Mouse (Mus musculus): Measurements from ENCODE around the gene Kcnk4.

The Kcnk4 gene

DNA sequence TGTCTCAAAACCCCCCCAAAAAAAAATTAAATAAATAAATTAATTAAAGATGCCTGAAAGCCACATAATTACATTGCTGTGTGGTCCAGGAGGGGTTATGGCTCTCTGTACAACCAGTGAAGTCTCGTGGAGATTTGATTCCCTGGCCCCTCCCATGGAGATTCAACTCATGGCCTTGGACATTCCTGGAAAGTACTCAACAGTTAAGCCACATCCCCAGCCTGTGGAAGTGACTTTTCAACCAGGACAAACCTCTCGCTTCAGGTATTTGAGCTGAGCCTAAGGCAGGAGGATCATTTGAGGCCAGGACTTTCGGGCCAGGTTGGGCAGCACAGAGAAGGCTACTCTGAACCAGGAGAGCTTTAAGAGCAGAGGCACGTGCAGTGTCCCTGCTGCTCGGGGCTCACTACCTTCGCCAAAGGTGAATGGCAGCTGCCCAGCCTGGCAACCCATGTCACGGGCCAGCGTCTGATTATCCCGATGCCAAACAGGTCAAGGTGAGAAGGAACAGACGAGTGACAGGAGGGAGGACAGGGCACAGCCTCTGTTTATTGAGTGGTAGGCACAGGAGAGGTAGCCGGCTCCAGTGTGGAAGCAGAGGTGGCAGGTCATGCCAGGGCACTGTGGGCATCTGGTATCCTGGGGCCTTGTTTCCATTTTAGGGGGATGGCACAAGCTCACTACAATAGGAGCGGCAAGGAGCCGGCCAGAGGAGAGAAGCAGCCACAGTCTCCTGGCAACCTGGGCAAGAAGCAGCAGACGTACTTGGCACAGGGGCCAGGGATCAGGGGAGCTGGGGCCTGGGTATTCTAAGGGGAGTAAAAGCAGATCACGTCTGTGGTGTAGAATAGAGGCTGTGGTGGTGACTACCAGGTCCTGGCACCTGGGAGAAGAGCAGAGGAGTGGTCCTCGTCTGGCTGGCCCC, 3.5 kb upstream of the Kcnk4 start:
- DNase-seq (ENCODE audit: low spot score in 2 of 2): no peak

DNA sequence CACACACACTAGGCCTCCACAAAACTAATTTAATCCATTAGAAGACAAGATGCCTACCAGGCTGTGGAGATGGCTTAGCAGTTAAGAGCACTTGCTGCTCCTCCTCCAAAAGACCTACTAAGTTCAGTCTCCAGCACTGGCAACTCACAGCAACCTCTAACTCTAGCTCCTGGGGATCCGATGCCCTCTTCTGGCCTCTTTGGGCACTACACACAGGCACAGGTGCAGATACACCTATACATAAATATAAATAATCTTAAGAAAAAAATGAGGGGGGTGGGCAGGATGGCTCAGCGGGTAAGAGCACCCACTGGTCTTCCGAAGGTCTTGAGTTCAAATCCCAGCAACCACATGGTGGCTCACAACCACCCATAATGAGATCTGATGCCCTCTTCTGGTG, 2.0 kb upstream of the Kcnk4 start:
- no peak for DNase-seq (ENCODE audit: low spot score in 2 of 2)

DNA sequence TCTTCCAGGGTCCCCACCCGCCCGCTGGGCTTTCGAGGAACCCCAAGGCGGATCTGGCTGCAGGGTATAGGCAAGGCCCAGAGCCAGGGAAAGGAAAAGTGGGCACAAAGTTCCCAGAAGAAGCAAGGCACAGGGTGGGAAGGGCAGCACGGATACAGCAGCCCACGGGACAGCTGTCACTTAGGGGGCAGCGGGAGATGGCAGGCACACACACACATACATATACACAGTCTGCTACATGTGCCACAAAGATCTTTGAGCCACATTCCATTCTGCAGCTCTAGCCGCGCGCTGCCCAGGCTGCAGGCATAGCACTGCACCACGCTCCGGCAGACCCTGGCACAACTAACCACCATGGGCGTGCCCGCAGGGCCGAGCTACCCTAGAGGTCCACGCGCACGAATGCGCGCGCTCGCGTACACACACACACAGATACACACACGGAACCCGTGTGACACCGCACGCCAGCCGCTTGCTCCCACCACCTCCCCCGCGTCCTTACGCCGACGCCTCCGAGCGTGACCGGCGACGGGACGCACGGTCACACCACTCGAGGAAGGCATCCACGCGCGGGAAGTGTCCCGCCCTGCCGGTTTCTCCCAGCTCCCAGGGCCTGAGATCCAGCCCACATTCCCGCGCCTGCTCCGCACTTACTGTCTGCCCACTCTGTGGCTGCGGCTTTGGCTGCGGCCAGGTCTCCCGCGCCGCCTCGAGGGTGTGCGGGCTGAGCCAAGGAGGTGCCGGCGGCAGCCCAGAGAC, 700 bp downstream of the Kcnk4 start:
- no peak for DNase-seq (ENCODE audit: low spot score in 2 of 2)

DNA sequence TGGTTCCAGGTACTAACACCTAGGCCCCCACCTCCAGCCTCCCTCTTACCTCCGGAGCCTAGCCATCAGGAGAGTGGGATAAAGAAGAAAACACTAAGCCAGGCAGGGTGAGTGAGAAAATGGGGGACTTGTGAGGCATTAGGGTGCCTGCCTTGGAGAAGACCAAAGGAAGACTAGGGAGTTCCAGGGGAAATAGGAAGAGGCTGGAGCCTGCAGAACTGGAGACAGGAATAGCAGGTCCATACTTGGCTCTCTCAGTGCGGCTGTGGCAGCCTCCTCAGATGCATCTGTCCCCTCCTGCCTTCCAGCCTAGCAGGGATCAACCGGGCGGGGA, 1.2 kb downstream of the Kcnk4 start:
- DNase-seq (ENCODE audit: low spot score in 2 of 2): no peak

DNA sequence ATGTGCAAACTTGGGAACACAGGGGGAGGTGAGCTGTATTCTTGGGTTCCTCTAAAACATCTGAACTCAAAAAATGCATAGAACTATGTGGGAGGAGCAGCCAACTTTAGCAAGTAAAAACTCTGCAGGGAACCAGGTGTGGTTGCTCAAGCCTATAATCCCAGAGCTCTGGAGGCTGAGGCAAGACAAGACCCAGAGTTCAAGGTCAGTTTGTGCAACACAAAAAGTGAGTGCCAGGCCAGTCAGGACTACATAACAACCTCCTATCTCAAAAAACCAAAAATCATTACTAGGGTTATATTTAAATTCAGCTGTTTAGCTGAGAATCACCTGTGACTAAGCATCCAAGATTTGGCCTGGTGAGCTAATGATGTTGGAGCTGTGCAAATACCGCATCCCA, 2.3 kb downstream of the Kcnk4 start:
- DNase-seq (ENCODE audit: low spot score in 2 of 2): no peak

DNA sequence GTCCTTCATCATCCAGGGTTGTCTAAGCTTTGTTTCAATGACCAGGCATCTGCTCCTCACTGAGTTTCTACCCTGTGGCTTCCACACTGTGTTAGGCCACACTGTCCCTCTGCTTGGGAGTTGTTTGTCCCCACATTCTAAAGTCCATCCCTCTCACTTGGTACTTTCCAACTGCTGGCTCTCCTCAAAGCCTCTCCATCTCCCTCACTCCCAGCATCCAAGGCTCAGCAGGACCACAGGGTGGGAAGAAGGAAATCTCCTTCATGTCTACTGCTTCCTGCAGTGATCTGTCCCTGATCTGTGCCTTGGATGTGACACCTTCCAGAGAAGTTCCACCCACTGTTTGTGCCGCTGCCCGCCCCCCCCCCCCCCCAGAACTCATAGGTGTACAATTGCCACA, 3.3 kb downstream of the Kcnk4 start:
- DNase-seq (ENCODE audit: low spot score in 2 of 2): no peak

DNA sequence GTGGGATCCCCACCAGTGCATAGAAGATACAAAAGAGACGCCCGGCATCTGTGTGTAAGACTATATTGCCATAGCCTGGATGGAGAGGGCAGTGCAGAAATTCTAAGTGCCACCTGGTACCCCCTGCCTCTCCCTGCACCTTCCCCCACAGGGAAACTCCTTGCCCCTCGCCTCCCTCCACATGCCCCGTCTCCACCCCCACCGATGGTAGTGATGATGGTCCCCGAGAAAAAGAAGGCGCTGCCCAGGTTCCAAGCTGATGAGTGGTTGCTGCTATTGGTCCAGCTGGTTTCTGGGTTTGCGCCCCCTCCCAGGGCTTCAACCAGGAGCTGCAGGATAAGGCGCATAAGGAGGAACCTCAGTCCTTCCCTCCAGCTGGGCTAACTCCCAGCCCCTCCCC, 6.2 kb downstream of the Kcnk4 start:
- no peak for DNase-seq (ENCODE audit: low spot score in 2 of 2)

DNA sequence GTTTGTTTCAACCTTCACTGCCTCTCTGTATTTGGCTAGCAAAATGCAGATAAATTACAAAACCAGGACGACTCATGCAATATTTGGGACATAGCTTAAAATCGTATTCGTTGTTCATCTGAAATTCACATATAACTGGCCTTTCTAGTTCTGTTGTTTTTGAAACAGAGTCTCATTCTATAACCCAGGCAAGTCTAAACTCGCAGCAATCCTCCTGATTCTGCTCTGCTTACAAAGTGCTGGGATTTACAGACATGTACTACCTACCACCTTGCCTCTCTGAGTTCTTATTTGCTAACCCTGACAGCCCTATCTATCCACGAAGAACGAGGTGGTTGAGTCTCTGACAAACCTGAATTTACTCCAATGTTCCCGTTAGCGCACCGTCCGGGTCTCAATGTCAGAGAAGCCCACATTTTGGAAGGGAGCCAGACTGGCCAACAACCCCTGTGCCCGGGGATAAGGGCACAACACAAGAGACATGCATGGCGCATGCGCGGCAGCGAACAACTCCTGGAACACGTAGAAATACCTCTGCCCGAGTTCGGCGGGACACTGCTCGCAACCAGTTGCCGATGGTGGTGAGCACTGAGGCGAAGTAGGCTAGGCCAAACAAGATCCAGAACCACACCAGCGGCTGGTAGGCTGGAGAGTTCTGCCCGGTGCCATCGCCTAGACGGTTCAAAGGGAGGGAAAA, 7.6 kb downstream of the Kcnk4 start:
- no peak for DNase-seq (ENCODE audit: low spot score in 2 of 2)

DNA sequence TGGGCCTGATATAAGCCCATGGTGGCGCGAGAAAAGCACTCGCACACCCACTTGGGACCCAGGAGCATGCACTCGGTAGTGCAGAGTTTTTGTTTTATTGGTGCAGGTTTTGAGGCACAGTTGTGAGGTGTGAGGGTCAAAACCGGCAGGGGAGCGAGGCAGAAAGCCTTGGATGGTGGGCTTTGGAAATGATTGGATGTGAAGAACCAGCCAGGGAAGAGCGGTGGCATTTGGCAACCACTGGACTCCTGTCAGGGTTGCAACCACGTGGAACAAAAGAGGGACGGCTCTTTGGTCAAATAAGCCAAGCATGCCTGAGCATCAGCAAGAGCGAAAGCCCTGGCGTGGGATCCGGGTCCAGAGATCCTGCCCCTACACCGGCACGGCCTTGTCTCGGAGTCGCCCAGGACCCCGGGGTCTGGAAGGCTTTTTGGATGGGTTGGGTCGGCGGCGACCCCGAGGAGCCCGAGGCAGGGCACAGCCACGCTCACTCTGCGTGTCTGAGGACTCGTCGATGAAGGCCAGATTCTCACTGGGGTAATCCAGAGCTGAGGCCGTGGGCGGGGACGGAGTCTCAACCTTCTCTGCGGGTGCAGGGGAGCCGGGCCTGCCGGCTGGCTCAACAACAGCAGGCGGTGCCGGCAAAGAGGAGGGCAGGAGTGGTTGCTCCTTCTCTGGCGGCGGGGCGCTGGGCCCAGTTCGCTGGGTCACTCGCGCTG, 8.5 kb downstream of the Kcnk4 start:
- no peak for DNase-seq (ENCODE audit: low spot score in 2 of 2)

DNA sequence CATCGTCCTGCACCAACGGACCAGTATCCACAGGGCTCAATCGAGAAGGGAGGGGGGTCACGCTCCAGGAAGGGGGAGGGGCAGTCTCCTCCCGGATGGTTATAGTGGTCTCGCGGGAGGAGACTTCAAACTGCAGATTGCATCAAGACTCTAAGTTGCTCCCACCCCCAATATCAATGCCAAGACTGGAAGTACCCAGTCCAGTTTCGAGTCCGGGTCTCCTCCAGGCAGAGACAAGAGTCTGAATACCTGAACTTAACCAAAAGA, 9.1 kb downstream of the Kcnk4 start, which contains the start of gene Catsperz:
Gene Catsperz (minus strand): TSS at position 74 of the 267 bp plus-strand sequence.
- DNase-seq (ENCODE audit: low spot score in 2 of 2): no peak

DNA sequence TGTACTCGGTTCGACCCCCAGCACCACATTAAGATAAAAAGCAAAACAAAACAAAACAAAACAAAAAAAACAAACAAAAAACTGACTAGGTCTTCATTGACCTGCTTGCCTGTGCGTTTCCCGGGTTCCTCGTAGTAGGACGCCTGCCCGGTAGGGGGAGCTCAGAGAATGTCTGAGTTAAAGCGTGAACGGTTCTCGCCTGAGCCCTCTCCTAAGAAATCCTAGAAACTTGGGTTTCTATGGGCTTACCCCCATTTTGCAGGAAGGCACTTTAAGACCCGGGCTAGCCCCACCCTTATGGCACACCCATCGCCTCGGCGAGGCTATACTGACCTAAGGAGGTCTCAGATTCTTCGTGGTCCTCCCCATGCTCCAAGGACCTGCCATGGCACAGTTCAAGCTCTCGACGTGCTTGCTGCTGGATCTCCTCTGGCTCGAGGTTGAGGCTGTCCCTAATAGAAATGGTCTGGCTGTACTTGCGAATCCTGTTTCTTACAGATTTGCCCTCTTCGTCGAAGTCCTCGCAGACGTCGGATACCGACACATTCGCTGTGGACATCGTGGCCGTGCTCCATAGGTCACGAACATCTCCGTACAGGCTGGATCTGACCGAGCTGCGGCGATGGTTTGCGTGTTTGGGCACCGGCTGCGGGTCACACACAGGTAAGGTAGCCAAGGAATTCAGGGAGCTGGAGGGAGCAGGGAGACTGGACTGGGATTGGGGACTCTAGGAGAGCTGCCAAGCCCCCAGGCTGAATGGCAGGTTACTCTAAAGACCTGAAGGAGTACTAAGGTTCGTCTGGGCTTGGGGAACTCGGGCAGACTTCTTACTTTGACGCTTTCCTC, 9.6 kb downstream of the Kcnk4 start:
- DNase-seq (ENCODE audit: low spot score in 2 of 2): peak in 1 of 2 experiments; percentile 83

DNA sequence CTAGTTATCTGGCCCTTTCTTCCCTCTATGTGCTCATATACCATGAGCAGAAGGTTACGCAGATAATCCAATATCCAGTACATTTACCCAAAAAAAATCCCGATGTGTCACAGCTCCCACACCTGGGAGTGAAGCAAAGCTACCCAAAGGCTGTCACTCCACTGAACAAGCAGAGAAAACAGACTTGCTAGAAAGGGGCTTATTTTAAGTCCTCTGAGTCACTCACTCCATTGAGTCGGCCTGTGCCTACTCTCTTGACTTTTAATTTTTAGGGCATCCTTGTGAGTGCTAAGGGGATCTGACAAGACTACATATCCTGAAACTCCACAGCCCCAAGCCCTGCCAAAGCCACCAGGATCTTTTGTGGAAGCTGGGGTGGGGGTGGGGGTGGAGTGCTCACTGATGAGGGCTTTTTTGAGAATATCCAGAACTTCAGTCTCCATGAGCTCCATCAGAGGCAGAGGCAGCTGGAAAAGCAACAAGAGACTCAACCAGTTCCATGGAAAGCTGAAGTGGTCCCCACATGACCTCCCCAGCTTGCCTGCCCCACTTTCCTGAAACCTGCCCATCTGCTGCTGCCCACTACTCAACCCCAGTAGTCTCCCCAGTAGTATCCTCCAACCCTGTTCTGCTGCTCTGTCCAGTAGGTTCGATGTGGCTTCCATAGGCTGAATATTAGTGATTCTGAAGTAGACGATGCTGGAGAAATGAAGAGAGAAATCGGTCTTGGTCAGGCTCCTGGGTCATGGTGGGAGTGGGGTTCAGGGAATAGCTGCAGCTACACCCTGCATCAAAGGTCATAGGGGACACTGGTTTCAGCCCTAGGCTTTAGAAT, 11.2 kb downstream of the Kcnk4 start:
- DNase-seq (ENCODE audit: low spot score in 2 of 2): no peak

DNA sequence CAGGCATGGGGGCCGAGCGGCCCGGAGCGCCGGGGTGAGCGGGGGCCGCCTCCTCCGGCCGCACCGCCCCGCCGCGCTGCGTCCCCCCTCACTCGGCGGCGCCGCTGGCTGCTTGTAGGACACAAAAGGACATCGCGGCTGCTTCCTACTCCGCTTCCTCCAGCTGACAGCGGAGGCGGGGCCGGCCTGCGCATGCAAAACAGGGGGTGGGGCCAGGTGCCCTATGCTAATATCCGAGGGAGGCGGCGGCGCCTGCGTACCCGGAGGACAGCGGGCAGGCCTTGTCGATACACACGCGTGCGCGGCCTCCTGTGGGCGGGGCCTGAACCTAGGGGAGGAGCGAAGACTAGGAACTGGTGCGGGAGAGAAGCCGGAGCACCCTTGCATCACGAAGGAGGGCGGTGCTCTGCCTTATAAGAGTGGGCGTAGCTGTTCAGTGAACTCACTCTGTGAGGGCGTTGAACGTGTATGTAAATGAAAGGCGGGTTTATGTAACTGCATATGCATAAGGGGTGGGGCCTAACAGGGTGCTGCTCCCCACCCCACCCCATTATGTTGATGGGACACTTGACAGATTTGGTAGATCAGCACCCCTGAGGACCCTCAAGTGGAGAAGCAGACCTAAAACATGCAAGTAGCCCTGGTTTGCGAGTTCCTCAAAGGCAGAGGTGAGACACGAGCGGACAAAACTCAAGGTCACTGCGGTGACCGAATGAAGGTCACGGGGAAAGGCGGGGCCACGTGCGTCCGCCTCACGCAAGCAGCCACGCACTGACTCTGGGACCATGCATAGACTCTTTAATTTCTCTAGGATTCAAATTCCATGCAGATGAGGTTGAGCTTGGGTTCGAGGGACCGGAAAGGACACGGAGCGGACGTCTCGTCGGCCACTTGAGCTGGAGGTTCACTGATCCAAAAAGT, 12.4 kb downstream of the Kcnk4 start, which contains the start of gene Esrra:
Gene Esrra (minus strand): TSS at position 167 of the 921 bp plus-strand sequence.
- peak; percentile 99 to 100 for DNase-seq (ENCODE audit: low spot score in 2 of 2)

DNA sequence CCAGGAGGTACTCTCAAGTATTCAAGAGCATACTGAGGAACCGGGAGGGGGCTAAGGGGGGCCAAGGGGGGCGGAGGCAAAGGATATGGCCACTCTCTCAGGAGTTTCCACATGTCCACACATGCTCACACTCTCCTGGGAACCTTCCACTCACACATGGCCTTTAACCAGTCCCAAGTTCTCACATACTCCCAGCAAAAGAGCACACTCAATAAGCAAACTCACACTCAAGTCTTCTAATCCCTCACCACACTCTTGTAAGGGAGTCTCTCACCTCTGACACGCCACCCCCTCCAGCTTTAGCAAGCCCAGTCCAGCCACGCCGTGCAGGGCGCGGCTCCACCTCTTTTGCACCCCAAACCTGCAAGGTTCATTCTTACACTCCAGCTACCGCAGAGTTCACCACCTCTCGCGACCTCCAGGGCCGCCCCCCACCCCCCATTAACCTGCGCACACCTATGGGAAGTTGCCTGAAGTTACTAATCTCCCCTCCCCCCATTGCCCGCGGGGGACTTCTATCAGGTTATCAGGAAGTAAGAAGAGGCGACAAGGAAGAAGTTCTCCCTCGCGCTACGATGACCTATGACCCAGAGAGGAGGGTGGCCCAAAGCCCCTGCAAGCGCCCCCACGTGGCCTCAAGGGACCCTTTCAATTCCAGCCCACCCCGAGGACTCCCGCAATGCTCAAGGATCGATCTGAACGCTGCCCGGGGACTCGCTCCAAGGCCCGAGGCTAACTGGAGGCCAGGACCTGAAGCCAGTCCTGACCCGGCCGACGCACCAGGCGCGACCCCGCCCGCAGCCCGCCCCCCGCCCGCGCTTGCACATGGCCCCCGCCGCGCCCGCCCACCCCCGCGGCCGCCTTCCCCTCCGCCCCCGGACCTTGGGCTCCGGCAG, 13.3 kb downstream of the Kcnk4 start:
- peak in 1 of 2 experiments; percentile 64 for DNase-seq (ENCODE audit: low spot score in 2 of 2)

DNA sequence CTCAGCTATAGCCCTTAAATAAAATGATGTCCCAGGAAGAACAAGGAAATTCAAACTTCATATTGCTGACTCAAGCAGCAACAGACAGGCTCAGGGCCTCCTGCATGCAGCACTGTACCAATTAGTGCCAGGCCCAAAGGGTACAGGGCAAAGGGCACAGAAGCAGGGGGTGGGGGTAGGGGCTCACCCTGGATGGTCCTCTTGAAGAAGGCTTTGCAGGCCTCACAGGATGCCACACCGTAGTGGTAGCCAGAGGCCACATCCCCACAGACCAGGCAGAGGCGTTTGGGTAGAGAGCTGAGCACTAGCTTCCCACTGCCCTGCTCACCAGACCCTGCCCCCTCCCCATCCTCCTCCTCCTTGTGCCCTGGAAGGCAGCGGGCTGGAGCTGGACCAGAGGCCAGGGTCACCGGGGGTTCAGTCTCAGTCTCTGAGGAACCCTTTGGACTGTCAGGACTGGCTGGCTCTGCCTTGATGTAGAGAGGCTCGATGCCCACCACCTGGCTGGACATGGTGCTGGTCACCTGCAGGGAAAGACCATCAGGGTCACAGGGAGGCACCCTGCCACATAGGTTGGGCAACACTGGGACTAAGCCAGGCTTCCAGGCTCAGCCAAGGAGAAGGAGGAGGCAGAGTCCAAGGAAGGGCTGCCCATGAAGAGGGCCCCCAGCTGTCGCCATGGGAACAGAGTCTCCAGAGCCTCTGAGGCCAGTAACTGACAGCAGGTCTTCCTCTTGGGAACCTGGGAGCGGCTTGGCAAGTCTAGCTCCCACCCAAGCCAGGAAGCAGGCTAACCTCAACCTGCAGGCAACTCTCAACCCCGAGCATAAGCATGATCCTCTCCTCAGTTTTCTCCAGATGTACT, 14.2 kb downstream of the Kcnk4 start:
- no peak for DNase-seq (ENCODE audit: low spot score in 2 of 2)

DNA sequence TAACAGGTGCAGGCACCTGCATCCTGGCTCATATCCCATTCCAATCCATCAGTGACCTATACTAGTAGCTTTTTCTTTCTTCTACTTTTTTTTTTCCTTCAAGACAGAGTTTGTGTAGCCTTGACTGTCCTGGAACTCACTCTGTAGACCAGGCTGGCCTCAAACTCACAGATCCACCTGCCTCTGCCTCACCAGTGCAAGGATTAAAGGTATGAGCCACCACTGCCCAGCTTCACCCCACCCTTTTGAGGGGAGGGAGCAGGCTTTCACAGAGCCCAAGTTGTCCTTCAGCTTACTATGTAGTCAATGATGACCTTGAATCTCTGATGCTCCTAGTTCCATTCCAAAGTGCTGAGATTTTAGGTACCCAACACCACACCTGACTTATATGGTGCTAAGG, 14.9 kb downstream of the Kcnk4 start:
- DNase-seq (ENCODE audit: low spot score in 2 of 2): no peak

DNA sequence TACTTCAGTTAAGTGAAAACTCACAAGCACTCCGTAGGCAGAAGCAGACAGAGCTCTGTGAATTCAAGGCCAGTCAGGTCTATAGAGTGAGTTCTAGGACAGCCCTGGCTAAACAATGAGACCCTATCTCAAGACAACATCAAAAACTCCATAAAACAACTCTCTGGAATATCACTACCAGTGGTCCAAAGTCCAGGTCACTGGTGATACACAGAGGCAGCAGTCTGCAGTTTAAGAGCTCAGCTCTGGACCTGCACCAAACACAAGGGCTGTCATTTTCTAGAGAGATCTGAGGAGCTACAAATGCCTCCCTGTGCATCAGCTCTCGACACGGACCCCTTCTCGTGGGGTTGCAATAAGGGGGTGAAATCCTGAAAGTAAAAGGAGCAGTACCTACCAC, 16.0 kb downstream of the Kcnk4 start:
- no peak for DNase-seq (ENCODE audit: low spot score in 2 of 2)
